Mouse (Mus musculus) C3H10T1/2 (cell line): ENCODE data around the gene Rnaseh2c. TPM values are rescaled to one million over a fixed set of nuclear protein-coding genes. Genes with fewer than 3 reads are reported as not detected.

Experiments used
- polyA plus RNA-seq, 2 experiments: library from polyadenylated mRNA; unstranded; fragments of >200 nt; fragmentation: generic; extraction: Trizol; gene quantifications; one replicate each; pipeline ENCODE4 v1.2.1; 2012; ENCODE audit warnings: missing spikeins in 2 of 2

The Rnaseh2c gene
- 100 to 1,000 TPM; 102 to 285 TPM for polyA plus RNA-seq

GRCm38 (mm10) chr19:5601752-5602541, at the start of gene Rnaseh2c:
Gene Rnaseh2c, plus strand, starts transcription at chr19:5601873.

GRCm38 (mm10) chr19:5560457-5561041, 41.1 kb upstream of the Rnaseh2c start, which contains the start of gene Ovol1:
Gene Ovol1, minus strand, starts transcription at chr19:5560646.

GRCm38 (mm10) chr19:5567534-5568469, 33.9 kb upstream of the Rnaseh2c start, which contains the start of gene Ap5b1:
Gene Ap5b1, plus strand, starts transcription at chr19:5568025.

GRCm38 (mm10) chr19:5609547-5610404, 8.1 kb downstream of the Rnaseh2c start, which contains the start of gene Kat5:
Gene Kat5, minus strand, starts transcription at chr19:5610237.

GRCm38 (mm10) chr19:5637069-5638047, 35.7 kb downstream of the Rnaseh2c start, which contains the start of gene Rela:
Gene Rela, plus strand, starts transcription at chr19:5637483.

Other genes with a start within 250 kb of the Rnaseh2c start
- 10 to 100 TPM; 19.7 to 31.1 TPM for gene Eif1ad, start 235.1 kb upstream of the Rnaseh2c start, polyA plus RNA-seq
- gene Banf1, start 234.7 kb upstream of the Rnaseh2c start, polyA plus RNA-seq = 100 to 1,000 TPM; 410 to 751 TPM
- gene Sart1, start 213.2 kb upstream of the Rnaseh2c start, polyA plus RNA-seq = 100 to 1,000 TPM in 1 of 2 experiments, 10 to 100 TPM in 1; 90.8 to 138 TPM
- under 1 TPM; 0.15 to 0.57 TPM for gene Tsga10ip, start 199.3 kb upstream of the Rnaseh2c start, polyA plus RNA-seq
- 100 to 1,000 TPM; 562 to 812 TPM for gene Drap1, start 176.9 kb upstream of the Rnaseh2c start, polyA plus RNA-seq
- 100 to 1,000 TPM; 130 to 150 TPM for gene AI837181, start 176.7 kb upstream of the Rnaseh2c start, polyA plus RNA-seq
- 10 to 100 TPM; 12.6 to 75.6 TPM for gene Fosl1, start 154.3 kb upstream of the Rnaseh2c start, polyA plus RNA-seq
- 10 to 100 TPM; 19.1 to 30.2 TPM for gene Ccdc85b, start 144.0 kb upstream of the Rnaseh2c start, polyA plus RNA-seq
- gene Fibp, start 141.3 kb upstream of the Rnaseh2c start, polyA plus RNA-seq = 10 to 100 TPM; 64.4 to 74.0 TPM
- gene Ctsw, start 133.4 kb upstream of the Rnaseh2c start, polyA plus RNA-seq = 1 to 10 TPM in 1 of 2 experiments, under 1 TPM in 1; 0.12 to 1.7 TPM
- gene Efemp2, start 127.9 kb upstream of the Rnaseh2c start, polyA plus RNA-seq = 100 to 1,000 TPM; 126 to 239 TPM
- 10 to 100 TPM; 60.9 to 64.0 TPM for gene Mus81, start 113.5 kb upstream of the Rnaseh2c start, polyA plus RNA-seq
- gene Cfl1, start 111.4 kb upstream of the Rnaseh2c start, polyA plus RNA-seq = 1,000 to 10,000 TPM; 1,421 to 2,469 TPM
- gene 1700020D05Rik, start 98.1 kb upstream of the Rnaseh2c start, polyA plus RNA-seq = under 1 TPM; 0.05 to 0.50 TPM
- 1 to 10 TPM; 1.8 to 8.4 TPM for gene Snx32, start 91.3 kb upstream of the Rnaseh2c start, polyA plus RNA-seq
- under 1 TPM in 1 of 2 experiments, not detected in 1; 0.02 TPM for gene Ovol1, start 41.2 kb upstream of the Rnaseh2c start, polyA plus RNA-seq
- 1 to 10 TPM; 6.6 to 7.6 TPM for gene Ap5b1, start 33.8 kb upstream of the Rnaseh2c start, polyA plus RNA-seq
- 10 to 100 TPM; 20.8 to 66.9 TPM for gene Kat5, start 8.4 kb downstream of the Rnaseh2c start, polyA plus RNA-seq
- 10 to 100 TPM; 47.2 to 73.0 TPM for gene Rela, start 35.6 kb downstream of the Rnaseh2c start, polyA plus RNA-seq
- gene Sipa1, start 61.8 kb downstream of the Rnaseh2c start, polyA plus RNA-seq = 10 to 100 TPM; 21.0 to 36.8 TPM
- gene Map3k11, start 86.9 kb downstream of the Rnaseh2c start, polyA plus RNA-seq = 10 to 100 TPM; 11.6 to 19.5 TPM
- 10 to 100 TPM; 16.2 to 56.0 TPM for gene Pcnx3, start 87.0 kb downstream of the Rnaseh2c start, polyA plus RNA-seq
- under 1 TPM; 0.02 to 0.18 TPM for gene Kcnk7, start 102.5 kb downstream of the Rnaseh2c start, polyA plus RNA-seq
- 10 to 100 TPM; 24.1 to 35.5 TPM for gene Ehbp1l1, start 124.4 kb downstream of the Rnaseh2c start, polyA plus RNA-seq
- gene Fam89b, start 127.8 kb downstream of the Rnaseh2c start, polyA plus RNA-seq = 100 to 1,000 TPM; 158 to 183 TPM
- 100 to 1,000 TPM; 107 to 343 TPM for gene Ltbp3, start 139.0 kb downstream of the Rnaseh2c start, polyA plus RNA-seq
- gene Scyl1, start 169.5 kb downstream of the Rnaseh2c start, polyA plus RNA-seq = 10 to 100 TPM; 46.7 to 81.2 TPM